Mouse (Mus musculus): ENCODE measurements at regions not wholly inside any gene's neighbourhood (a gene's known extent, or its start where the extent isn't known, plus 50 kb on each side); places are given as distances from the start of the nearest gene placed in this dataset.
A peak's percentile ranks its signal among the peaks of the same experiment; 100 is the strongest.

- DNase-seq (ENCODE audit: low read depth, low spot score) = no peak
Measured at GRCm38 (mm10) chr10:117461791-117462516, 82.1 kb upstream of the Cpsf6 start.

GRCm38 (mm10) chr10:117461261-117461660 is 81.4 kb upstream of the Cpsf6 start:
- no peak for DNase-seq (ENCODE audit: low read depth, low spot score)

- DNase-seq (ENCODE audit: low read depth, low spot score) = no peak
Measured at GRCm38 (mm10) chr10:117460366-117460730, 80.5 kb upstream of the Cpsf6 start.

GRCm38 (mm10) chr10:117459651-117460365 is 80.0 kb upstream of the Cpsf6 start:
- no peak for DNase-seq (ENCODE audit: low read depth, low spot score)

GRCm38 (mm10) chr10:117459041-117459475 is 79.2 kb upstream of the Cpsf6 start:
- no peak for DNase-seq (ENCODE audit: low read depth, low spot score)

GRCm38 (mm10) chr10:117458271-117459040 is 78.6 kb upstream of the Cpsf6 start:
- DNase-seq (ENCODE audit: low read depth, low spot score) = no peak

- no peak for DNase-seq (ENCODE audit: low read depth, low spot score)
Measured at GRCm38 (mm10) chr10:117457701-117457950, 77.8 kb upstream of the Cpsf6 start.

GRCm38 (mm10) chr10:117456904-117457700 is 77.3 kb upstream of the Cpsf6 start:
- DNase-seq (ENCODE audit: low read depth, low spot score) = no peak

- no peak for DNase-seq (ENCODE audit: low read depth, low spot score)
Measured at GRCm38 (mm10) chr10:117456427-117456826, 76.6 kb upstream of the Cpsf6 start.

- DNase-seq (ENCODE audit: low read depth, low spot score) = peak; percentile 43
Measured at GRCm38 (mm10) chr10:117455595-117456302, 75.9 kb upstream of the Cpsf6 start.

- no peak for DNase-seq (ENCODE audit: low read depth, low spot score)
Measured at GRCm38 (mm10) chr10:117454711-117455591, 75.1 kb upstream of the Cpsf6 start.

- DNase-seq (ENCODE audit: low read depth, low spot score) = no peak
Measured at GRCm38 (mm10) chr10:117454171-117454500, 74.3 kb upstream of the Cpsf6 start.

- DNase-seq (ENCODE audit: low read depth, low spot score) = no peak
Measured at GRCm38 (mm10) chr10:117453406-117454170, 73.8 kb upstream of the Cpsf6 start.

GRCm38 (mm10) chr10:117452190-117452950 is 72.6 kb upstream of the Cpsf6 start:
- DNase-seq (ENCODE audit: low read depth, low spot score) = no peak

- DNase-seq (ENCODE audit: low read depth, low spot score) = no peak
Measured at GRCm38 (mm10) chr10:117451396-117452185, 71.8 kb upstream of the Cpsf6 start.

- no peak for DNase-seq (ENCODE audit: low read depth, low spot score)
Measured at GRCm38 (mm10) chr10:117450631-117451030, 70.8 kb upstream of the Cpsf6 start.

- no peak for DNase-seq (ENCODE audit: low read depth, low spot score)
Measured at GRCm38 (mm10) chr10:117450240-117450569, 70.4 kb upstream of the Cpsf6 start.

Data from embryo, embryonic 11.5 days (tissue).